Mouse (Mus musculus) thymus, postnatal 0 days (tissue): ENCODE data around the gene Sema3b. TPM values are rescaled to one million over a fixed set of nuclear protein-coding genes. Genes with fewer than 3 reads are reported as not detected.

Experiments
- DNase-seq: peaks from one replicate; pipeline ENCODE4 v3.0.0-alpha.2; 2015; ENCODE audit warnings: low spot score
- polyA plus RNA-seq: library from polyadenylated mRNA; unstranded; fragments of >200 nt; fragmentation: Nextera tagmentation; extraction: Ambion mirVana; gene quantifications from 2 replicates; pipeline ENCODE4 v1.2.1, GENCODE M21; 2015

Sema3b gene
- polyA plus RNA-seq, 1 experiment from 2014 or later: 1.4 TPM

DNA sequence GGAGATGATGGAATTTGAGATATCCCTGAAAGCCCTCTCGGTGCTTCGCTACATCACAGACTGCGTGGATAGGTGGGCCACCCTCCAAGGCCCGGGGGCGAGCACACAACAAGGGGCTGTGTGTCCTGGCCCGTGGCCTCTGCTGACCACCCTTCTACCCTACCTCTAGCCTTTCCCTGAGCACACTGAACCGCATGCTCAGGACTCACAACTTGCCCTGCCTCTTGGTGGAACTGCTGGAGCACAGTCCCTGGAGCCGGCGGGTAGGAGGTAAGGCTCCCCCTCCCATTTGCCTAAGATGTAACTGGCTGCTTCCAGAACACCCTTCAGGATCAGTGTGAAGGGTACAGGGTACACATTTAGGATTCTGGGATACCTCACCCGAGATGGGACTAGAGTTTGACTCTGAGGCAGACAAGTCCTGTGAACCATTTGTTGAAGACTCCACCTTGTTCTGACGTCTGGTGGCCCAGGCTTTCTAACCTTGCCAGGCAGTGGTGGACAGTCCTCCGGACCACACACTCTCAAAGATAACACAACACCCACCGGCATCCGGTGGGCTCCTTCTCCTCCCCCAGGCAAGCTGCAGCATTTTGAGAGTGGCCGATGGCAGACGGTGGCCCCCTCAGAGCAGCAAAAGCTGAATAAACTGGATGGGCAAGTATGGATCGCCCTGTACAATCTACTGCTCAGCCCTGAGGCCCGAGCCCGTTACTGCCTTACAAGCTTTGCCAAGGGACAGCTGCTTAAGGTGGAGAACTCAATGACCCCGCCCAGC lies 59.5 kb downstream of the Sema3b start:
- DNase-seq: no peak

DNA sequence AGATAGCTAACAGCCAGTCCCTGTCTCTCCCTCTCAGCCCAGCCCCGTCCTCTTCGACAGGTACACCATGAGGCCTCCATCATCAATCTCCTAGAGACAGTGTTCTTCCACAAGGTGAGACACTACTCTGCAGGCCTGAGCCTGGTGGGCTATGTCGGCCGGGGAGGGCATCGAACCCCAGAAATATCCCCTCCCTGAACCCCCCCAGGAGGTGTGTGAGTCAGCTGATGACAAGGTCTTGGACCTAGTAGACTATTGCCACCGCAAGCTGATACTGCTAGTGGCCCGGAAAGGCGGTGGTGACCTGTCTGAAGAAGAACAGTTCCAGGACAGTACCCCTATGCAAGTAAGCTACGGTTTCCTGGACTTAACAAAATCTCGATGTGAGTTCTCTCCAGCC lies 60.2 kb downstream of the Sema3b start:
- no peak for DNase-seq

DNA sequence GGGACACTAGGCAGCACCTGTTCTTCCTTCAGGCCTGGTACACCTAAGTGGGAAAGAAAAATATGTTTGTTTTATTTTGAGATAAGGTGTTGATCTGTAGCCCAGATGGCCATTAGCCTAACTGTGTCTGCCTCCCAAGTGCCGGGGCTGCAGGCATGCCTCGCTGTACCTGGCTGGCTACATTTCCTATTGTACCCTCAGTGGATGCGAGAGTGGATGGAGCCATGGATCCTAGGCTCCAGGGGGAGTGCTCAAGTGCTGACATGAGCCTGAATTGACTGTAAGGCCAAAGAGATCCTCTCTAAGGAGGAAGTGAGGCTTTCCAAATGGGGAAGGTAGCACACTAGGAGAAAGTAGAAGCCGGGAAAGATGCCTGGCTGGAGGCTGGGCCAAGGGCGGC lies 61.1 kb downstream of the Sema3b start:
- no peak for DNase-seq

Other genes with a start within 250 kb of the Sema3b start
- gene Cacna2d2, start 209.6 kb downstream of the Sema3b start, polyA plus RNA-seq: 0.31 and 0.35 TPM in 2 replicates
- 35.0 and 37.1 TPM in 2 replicates for gene Tmem115, start 75.3 kb downstream of the Sema3b start, polyA plus RNA-seq
- 48.5 and 49.8 TPM in 2 replicates for gene Cyb561d2, start 67.0 kb downstream of the Sema3b start, polyA plus RNA-seq
- gene Nprl2, start 67.0 kb downstream of the Sema3b start, polyA plus RNA-seq: 47.2 and 48.4 TPM in 2 replicates
- gene Zmynd10, start 61.9 kb downstream of the Sema3b start, polyA plus RNA-seq: 0.89 and 1.5 TPM in 2 replicates
- gene Rassf1, start 57.7 kb downstream of the Sema3b start, polyA plus RNA-seq: 52.1 and 56.2 TPM in 2 replicates
- gene Tusc2, start 46.0 kb downstream of the Sema3b start, polyA plus RNA-seq: 56.7 and 57.8 TPM in 2 replicates
- 31.0 and 31.3 TPM in 2 replicates for gene Hyal2, start 41.3 kb downstream of the Sema3b start, polyA plus RNA-seq
- gene Hyal1, start 32.3 kb downstream of the Sema3b start, polyA plus RNA-seq: 6.1 and 9.0 TPM in 2 replicates
- 18.4 and 23.1 TPM in 2 replicates for gene Naa80, start 30.3 kb downstream of the Sema3b start, polyA plus RNA-seq
- gene Hyal3, start 28.4 kb downstream of the Sema3b start, polyA plus RNA-seq: 0.90 and 1.2 TPM in 2 replicates
- 43.6 and 48.7 TPM in 2 replicates for gene Ifrd2, start 21.6 kb downstream of the Sema3b start, polyA plus RNA-seq
- 466 and 479 TPM in 2 replicates for gene Gnai2, start 26.1 kb upstream of the Sema3b start, polyA plus RNA-seq
- gene Slc38a3, start 60.3 kb upstream of the Sema3b start, polyA plus RNA-seq: 0.60 and 1.1 TPM in 2 replicates
- 0.62 and 0.85 TPM in 2 replicates for gene Gnat1, start 70.5 kb upstream of the Sema3b start, polyA plus RNA-seq
- 2.2 and 3.2 TPM in 2 replicates for gene Sema3f, start 101.2 kb upstream of the Sema3b start, polyA plus RNA-seq
- 162 and 183 TPM in 2 replicates for gene Rbm5, start 161.8 kb upstream of the Sema3b start, polyA plus RNA-seq